Mouse (Mus musculus) olfactory bulb, adult 2 months (tissue): ENCODE data around the gene Zfp277.

Source experiments
- CTCF ChIP-seq: fragments of 200-500 bp; IDR thresholded peaks from 2 replicates; pipeline ENCODE4 v1.5.1; 2012; ENCODE audit warnings: low read depth, mild to moderate bottlenecking, low read length, moderate library complexity; ENCODE audit not compliant: insufficient read depth
- POLR2A ChIP-seq: fragments of 200-500 bp; IDR thresholded peaks from 2 replicates; pipeline ENCODE4 v1.6.1; 2012; ENCODE audit warnings: mild to moderate bottlenecking, low read depth, low read length, moderate library complexity; ENCODE audit not compliant: insufficient read depth

DNA sequence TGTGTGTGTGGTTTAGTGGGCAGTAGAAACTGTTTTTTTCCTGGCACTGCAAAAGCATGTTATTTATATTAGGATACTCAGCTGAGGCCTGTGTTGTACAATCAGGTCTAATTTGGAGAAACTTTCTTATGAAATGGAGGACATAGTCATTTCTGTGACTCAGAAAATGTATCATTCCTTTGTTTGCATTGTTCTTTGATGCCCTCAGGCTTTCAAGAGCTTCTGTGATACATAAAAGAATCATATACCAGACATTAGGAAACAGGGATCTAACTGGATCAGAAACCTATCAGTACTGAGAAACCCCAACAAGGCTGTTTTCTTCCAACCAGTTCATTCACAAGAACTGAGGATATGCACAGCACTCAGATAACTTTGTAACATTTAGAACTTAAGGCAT is 170.8 kb downstream of the Zfp277 start:
- TF ChIP-seq CTCF (no peak), POLR2A (no peak)
